Mouse (Mus musculus): Measurements from ENCODE around the gene Hist3h2a. TPM values are rescaled to one million over a fixed set of nuclear protein-coding genes. Genes with fewer than 3 reads are reported as not detected.

The Hist3h2a gene
- total RNA-seq, 2 experiments from 2014 or later = 15.1 to 16.8 TPM

Small RNA genes lying within 50 kb of the gene (microRNA-seq; reads per million reads assigned to microRNA genes)
- 0 reads per million in 2 experiments for gene Gm44313

Other genes with a start within 250 kb of the Hist3h2a start
- not detected for gene Olfr318, start 230.7 kb upstream of the Hist3h2a start, total RNA-seq (2021)
- gene Olfr317, start 215.5 kb upstream of the Hist3h2a start, total RNA-seq (2021) = not detected
- not detected for gene Olfr316, start 202.0 kb upstream of the Hist3h2a start, total RNA-seq (2021)
- gene Olfr315, start 181.5 kb upstream of the Hist3h2a start, total RNA-seq (2021) = not detected
- not detected for gene Olfr314, start 171.7 kb upstream of the Hist3h2a start, total RNA-seq (2021)
- gene Fam183b, start 152.7 kb upstream of the Hist3h2a start, total RNA-seq (2021) = not detected
- not detected for gene Olfr313, start 139.7 kb upstream of the Hist3h2a start, total RNA-seq (2021)
- gene Olfr312, start 125.4 kb upstream of the Hist3h2a start, total RNA-seq (2021) = not detected
- not detected for gene Olfr311, start 115.4 kb upstream of the Hist3h2a start, total RNA-seq (2021)
- 1 to 10 TPM; 1.3 to 1.7 TPM for gene Gm12258, start 107.5 kb upstream of the Hist3h2a start, total RNA-seq (2021)
- 1 to 10 TPM; 1.4 to 1.6 TPM for gene 2810021J22Rik, start 87.5 kb upstream of the Hist3h2a start, total RNA-seq (2021)
- 1 to 10 TPM; 4.1 to 5.3 TPM for gene Zfp39, start 50.5 kb upstream of the Hist3h2a start, total RNA-seq (2021)
- not detected for gene Btnl10, start 36.8 kb upstream of the Hist3h2a start, total RNA-seq (2021)
- 100 to 1,000 TPM; 126 to 139 TPM for gene Rnf187, start 15.8 kb upstream of the Hist3h2a start, total RNA-seq (2021)
- 1 to 10 TPM; 2.1 to 3.7 TPM for gene Hist3h2ba, start 5.8 kb upstream of the Hist3h2a start, total RNA-seq (2021)
- under 1 TPM in 1 of 2 experiments, not detected in 1; 0.29 TPM for gene Trim17, start within 50 bp of the Hist3h2a start, total RNA-seq (2021)
- 1 to 10 TPM; 9.3 to 9.6 TPM for gene Trim11, start 23.4 kb downstream of the Hist3h2a start, total RNA-seq (2021)
- 100 to 1,000 TPM; 708 to 848 TPM for gene Obscn, start 181.7 kb downstream of the Hist3h2a start, total RNA-seq (2021)
- 10 to 100 TPM in 1 of 2 experiments, 1 to 10 TPM in 1; 7.7 to 10.6 TPM for gene Iba57, start 209.1 kb downstream of the Hist3h2a start, total RNA-seq (2021)
- gene Gjc2, start 228.5 kb downstream of the Hist3h2a start, total RNA-seq (2021) = under 1 TPM; 0.27 to 0.62 TPM
- gene Guk1, start 237.5 kb downstream of the Hist3h2a start, total RNA-seq (2021) = 10 to 100 TPM; 17.1 to 20.2 TPM
- gene Mrpl55, start 247.8 kb downstream of the Hist3h2a start, total RNA-seq (2021) = 10 to 100 TPM; 36.6 to 44.3 TPM

Data from gastrocnemius, postnatal 14 days (tissue).